Mouse (Mus musculus): ENCODE measurements around the gene Tmem30b. TPM values are rescaled to one million over a fixed set of nuclear protein-coding genes. Genes with fewer than 3 reads are reported as not detected.

Gene Tmem30b
- total RNA-seq, 1 experiment, result 3.4 TPM

DNA sequence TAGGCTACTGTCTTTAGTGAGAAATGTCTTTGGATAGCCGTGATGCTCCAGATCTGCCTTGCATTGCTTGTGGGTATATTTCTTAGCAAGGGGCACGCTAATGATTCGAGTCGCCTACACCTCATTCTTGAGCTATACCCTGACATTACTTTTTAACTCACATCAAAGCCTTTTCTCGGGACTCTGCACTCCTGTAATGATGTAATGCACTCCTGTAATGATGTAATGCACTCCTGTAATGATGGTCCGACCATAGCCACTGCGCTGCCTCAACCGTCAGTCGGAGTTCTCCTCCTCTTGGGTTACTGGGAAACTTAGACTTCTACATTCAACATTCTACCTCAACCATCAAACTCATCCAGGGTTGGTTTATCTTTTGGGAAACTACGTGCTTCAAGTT is 32.2 kb downstream of the Tmem30b start:
- in situ Hi-C loops (cut with MboI; ENCODE audit: low sequenced_read_pairs in 2 of 2, unreplicated experiment in 2 of 2), result no loop called here
- Histone ChIP-seq H3K27ac (ENCODE audit: insufficient read depth, low read depth, low read length, poor library complexity, severe bottlenecking) (no peak overlapping the region), H3K4me1 (ENCODE audit: control insufficient read depth in 2 of 2, insufficient read depth in 2 of 2, low read length in 2 of 2, poor library complexity in 1 of 2) (peaks cover 0 to 3% of the 10 kb centered on the region in 2 experiments; a peak in 1 of 4 replicates), H3K9me3 (ENCODE audit: control insufficient read depth, insufficient read depth, low read depth, low read length) (no peaks in the 10 kb centered on the region), H3K4me3 (ENCODE audit: insufficient read depth in 1 of 2, low read depth in 1 of 2, low read length in 2 of 2, poor library complexity in 1 of 2, severe bottlenecking in 1 of 2) (no peak overlapping the region), H3K9ac (ENCODE audit: insufficient read depth, low read depth, low read length, poor library complexity, severe bottlenecking) (no peak overlapping the region), H3K36me3 (ENCODE audit: control insufficient read depth, insufficient read depth, low read length, poor library complexity, severe bottlenecking) (no peaks in the 10 kb centered on the region)
- TF ChIP-seq CHD2 (IDR thresholded peaks at IDR 0.05; ENCODE audit: low read depth, low read length) (no peak), MAFK (IDR thresholded peaks at IDR 0.05; ENCODE audit: insufficient read depth, low read depth, low read length) (no peak), ZNF384 (IDR thresholded peaks at IDR 0.05; ENCODE audit: low read depth, low read length) (no peak), ZC3H11A (IDR thresholded peaks at IDR 0.05; ENCODE audit: borderline replicate concordance, low read depth, low read length) (no peak)
- DNase-seq (ENCODE audit: low read depth, low spot score), result no peak

DNA sequence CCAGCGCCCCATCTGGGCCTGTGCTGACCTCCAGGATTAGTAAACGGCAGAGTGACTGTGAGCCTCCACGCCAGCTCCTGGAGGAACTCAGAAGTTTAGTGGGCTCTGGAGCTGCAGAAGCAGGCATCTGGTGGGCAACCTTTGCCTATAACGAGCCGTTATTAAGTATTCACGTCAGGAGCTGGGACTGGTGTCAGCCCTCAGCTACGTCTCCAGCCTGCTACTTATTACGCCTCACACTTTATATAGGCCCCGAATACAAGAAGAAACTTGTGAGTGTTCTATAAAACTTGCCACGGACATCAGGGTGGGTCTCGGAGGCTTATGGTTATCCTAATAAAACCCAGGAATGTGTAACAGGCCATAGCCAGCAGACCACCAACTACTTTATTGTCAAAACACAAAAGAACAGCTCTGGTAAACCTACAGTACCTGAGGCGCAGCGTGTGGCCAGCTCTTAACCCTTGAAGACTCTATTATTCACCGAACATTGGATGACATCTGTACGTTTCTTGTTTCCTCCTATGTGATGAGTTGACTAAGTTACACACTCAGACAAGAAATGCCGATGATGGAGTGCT is 34.6 kb downstream of the Tmem30b start:
- DNase-seq (ENCODE audit: low read depth, low spot score), result no peak
- Histone ChIP-seq H3K4me1 (ENCODE audit: control insufficient read depth in 2 of 2, insufficient read depth in 2 of 2, low read length in 2 of 2, poor library complexity in 1 of 2) (no peaks in the 10 kb centered on the region), H3K4me3 (ENCODE audit: insufficient read depth in 1 of 2, low read depth in 1 of 2, low read length in 2 of 2, poor library complexity in 1 of 2, severe bottlenecking in 1 of 2) (no peak overlapping the region), H3K9ac (ENCODE audit: insufficient read depth, low read depth, low read length, poor library complexity, severe bottlenecking) (no peak overlapping the region), H3K9me3 (ENCODE audit: control insufficient read depth, insufficient read depth, low read depth, low read length) (no peaks in the 10 kb centered on the region), H3K27ac (ENCODE audit: insufficient read depth, low read depth, low read length, poor library complexity, severe bottlenecking) (no peak overlapping the region), H3K36me3 (ENCODE audit: control insufficient read depth, insufficient read depth, low read length, poor library complexity, severe bottlenecking) (no peaks in the 10 kb centered on the region)
- in situ Hi-C loops (cut with MboI; ENCODE audit: low sequenced_read_pairs in 2 of 2, unreplicated experiment in 2 of 2), result no loop called here
- TF ChIP-seq CHD2 (IDR thresholded peaks at IDR 0.05; ENCODE audit: low read depth, low read length) (no peak), HCFC1 (IDR thresholded peaks at IDR 0.05; ENCODE audit: borderline replicate concordance, insufficient read depth, low read length) (no peak), MAFK (IDR thresholded peaks at IDR 0.05; ENCODE audit: insufficient read depth, low read depth, low read length) (no peak), ZNF384 (IDR thresholded peaks at IDR 0.05; ENCODE audit: low read depth, low read length) (no peak), ZC3H11A (IDR thresholded peaks at IDR 0.05; ENCODE audit: borderline replicate concordance, low read depth, low read length) (no peak)

DNA sequence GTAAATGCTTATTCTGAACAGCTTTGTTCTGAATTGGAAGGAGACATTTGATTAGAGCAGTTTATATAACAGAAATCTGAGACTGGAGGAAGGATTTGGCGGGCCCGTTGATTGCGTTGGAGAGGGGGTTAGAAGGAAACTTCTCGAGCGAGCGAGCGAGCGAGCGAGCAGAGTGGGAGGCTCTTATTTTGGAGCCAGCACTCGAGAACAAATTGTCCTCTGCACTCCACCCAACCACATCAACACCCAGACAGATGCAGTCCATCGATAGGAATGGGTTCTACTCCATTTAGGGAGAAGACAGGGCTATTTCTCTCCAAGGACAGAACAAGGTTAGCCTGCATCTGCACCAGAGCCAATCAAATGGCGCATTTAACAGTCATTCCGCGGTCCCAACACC is 39.1 kb downstream of the Tmem30b start:
- no peak overlapping the region for H3K9ac ChIP-seq (ENCODE audit: insufficient read depth, low read depth, low read length, poor library complexity, severe bottlenecking)
- H3K36me3 ChIP-seq (ENCODE audit: control insufficient read depth, insufficient read depth, low read length, poor library complexity, severe bottlenecking), result no peaks in the 10 kb centered on the region
- no peak overlapping the region for H3K4me3 ChIP-seq (ENCODE audit: insufficient read depth in 1 of 2, low read depth in 1 of 2, low read length in 2 of 2, poor library complexity in 1 of 2, severe bottlenecking in 1 of 2)
- no peak for DNase-seq (ENCODE audit: low read depth, low spot score)
- in situ Hi-C loops (cut with MboI; ENCODE audit: low sequenced_read_pairs in 2 of 2, unreplicated experiment in 2 of 2), result no loop called here
- no peaks in the 10 kb centered on the region for H3K4me1 ChIP-seq (ENCODE audit: control insufficient read depth in 2 of 2, insufficient read depth in 2 of 2, low read length in 2 of 2, poor library complexity in 1 of 2)
- TF ChIP-seq CHD2 (IDR thresholded peaks at IDR 0.05; ENCODE audit: low read depth, low read length) (no peak), ZNF384 (IDR thresholded peaks at IDR 0.05; ENCODE audit: low read depth, low read length) (no peak), HCFC1 (IDR thresholded peaks at IDR 0.05; ENCODE audit: borderline replicate concordance, insufficient read depth, low read length) (no peak), ZC3H11A (IDR thresholded peaks at IDR 0.05; ENCODE audit: borderline replicate concordance, low read depth, low read length) (no peak), MAFK (IDR thresholded peaks at IDR 0.05; ENCODE audit: insufficient read depth, low read depth, low read length) (no peak)
- no peaks in the 10 kb centered on the region for H3K9me3 ChIP-seq (ENCODE audit: control insufficient read depth, insufficient read depth, low read depth, low read length)
- H3K27ac ChIP-seq (ENCODE audit: insufficient read depth, low read depth, low read length, poor library complexity, severe bottlenecking), result no peak overlapping the region

DNA sequence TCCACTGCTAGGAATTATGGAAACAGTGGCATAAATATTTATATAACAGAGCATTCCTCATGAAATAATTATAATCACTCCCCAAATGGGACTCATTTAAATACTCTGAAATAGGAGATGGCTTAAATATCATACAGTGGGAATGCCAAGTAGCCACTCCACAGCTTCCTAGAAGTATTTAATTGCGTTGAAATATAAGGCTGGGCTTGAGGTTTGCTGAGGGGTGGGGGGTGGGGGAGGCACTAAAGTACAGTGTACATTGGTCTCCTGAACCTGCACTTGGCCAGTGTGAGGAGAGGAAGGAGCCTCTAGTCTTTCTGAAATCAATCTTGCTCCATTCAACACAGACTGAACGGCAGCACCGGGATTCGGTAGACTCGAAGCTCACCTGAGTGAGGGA is 39.5 kb downstream of the Tmem30b start:
- Histone ChIP-seq H3K9me3 (ENCODE audit: control insufficient read depth, insufficient read depth, low read depth, low read length) (no peaks in the 10 kb centered on the region), H3K9ac (ENCODE audit: insufficient read depth, low read depth, low read length, poor library complexity, severe bottlenecking) (no peak overlapping the region), H3K4me1 (ENCODE audit: control insufficient read depth in 2 of 2, insufficient read depth in 2 of 2, low read length in 2 of 2, poor library complexity in 1 of 2) (no peaks in the 10 kb centered on the region), H3K36me3 (ENCODE audit: control insufficient read depth, insufficient read depth, low read length, poor library complexity, severe bottlenecking) (no peaks in the 10 kb centered on the region), H3K4me3 (ENCODE audit: insufficient read depth in 1 of 2, low read depth in 1 of 2, low read length in 2 of 2, poor library complexity in 1 of 2, severe bottlenecking in 1 of 2) (no peak overlapping the region), H3K27ac (ENCODE audit: insufficient read depth, low read depth, low read length, poor library complexity, severe bottlenecking) (no peak overlapping the region)
- in situ Hi-C loops (cut with MboI; ENCODE audit: low sequenced_read_pairs in 2 of 2, unreplicated experiment in 2 of 2), result no loop called here
- no peak for DNase-seq (ENCODE audit: low read depth, low spot score)
- TF ChIP-seq HCFC1 (IDR thresholded peaks at IDR 0.05; ENCODE audit: borderline replicate concordance, insufficient read depth, low read length) (no peak), ZNF384 (IDR thresholded peaks at IDR 0.05; ENCODE audit: low read depth, low read length) (no peak), MAFK (IDR thresholded peaks at IDR 0.05; ENCODE audit: insufficient read depth, low read depth, low read length) (no peak), ZC3H11A (IDR thresholded peaks at IDR 0.05; ENCODE audit: borderline replicate concordance, low read depth, low read length) (no peak), CHD2 (IDR thresholded peaks at IDR 0.05; ENCODE audit: low read depth, low read length) (no peak)
